Mouse (Mus musculus): ENCODE results near the gene Slc37a4. TPM values are rescaled to one million over a fixed set of nuclear protein-coding genes. Genes with fewer than 3 reads are reported as not detected.

Gene Slc37a4
- polyA plus RNA-seq, 1 experiment from 2014 or later = 37.8 TPM

- Histone ChIP-seq H3K4me3 (ENCODE audit: low read length) (no peak overlapping the region), H3K9me3 (ENCODE audit: control insufficient read depth, low read length) (no peaks in the 10 kb centered on the region), H3K36me3 (ENCODE audit: control insufficient read depth, insufficient read depth, low read length) (peaks cover 95% of the 10 kb centered on the region), H3K27ac (ENCODE audit: low read depth, low read length) (no peak overlapping the region), H3K27me3 (ENCODE audit: control insufficient read depth, insufficient read depth, low read length) (no peaks in the 10 kb centered on the region), H3K4me1 (ENCODE audit: control insufficient read depth, insufficient read depth, low read length) (no peaks in the 10 kb centered on the region), H3K9ac (ENCODE audit: low read depth, low read length) (no peak overlapping the region), H3K4me2 (replicated peaks; ENCODE audit: low read depth, low read length) (no peak overlapping the region)
- WGBS = 87% methylated on average over 3 of the region's 3 CpGs
- ATAC-seq (ENCODE audit: low FRiP score, low TSS enrichment) = no peak
These were observed 9.4 kb upstream of the Slc37a4 start for GRCm38 (mm10) chr9:44387221-44387620.

GRCm38 (mm10) chr9:44389273-44389672, 7.4 kb upstream of the Slc37a4 start:
- H3K9ac ChIP-seq (ENCODE audit: low read depth, low read length) = no peak overlapping the region
- H3K9me3 ChIP-seq (ENCODE audit: control insufficient read depth, low read length) = no peaks in the 10 kb centered on the region
- 63% methylated on average over 8 of the region's 8 CpGs for WGBS
- no peak overlapping the region for H3K4me3 ChIP-seq (ENCODE audit: low read length)
- no peak overlapping the region for H3K27ac ChIP-seq (ENCODE audit: low read depth, low read length)
- peaks cover 78% of the 10 kb centered on the region for H3K36me3 ChIP-seq (ENCODE audit: control insufficient read depth, insufficient read depth, low read length)
- no peaks in the 10 kb centered on the region for H3K27me3 ChIP-seq (ENCODE audit: control insufficient read depth, insufficient read depth, low read length)
- H3K4me2 ChIP-seq (replicated peaks; ENCODE audit: low read depth, low read length) = no peak overlapping the region
- no peak for ATAC-seq (ENCODE audit: low FRiP score, low TSS enrichment)
- no peaks in the 10 kb centered on the region for H3K4me1 ChIP-seq (ENCODE audit: control insufficient read depth, insufficient read depth, low read length)

GRCm38 (mm10) chr9:44391466-44391865, 5.2 kb upstream of the Slc37a4 start:
- WGBS = 46% methylated on average over 4 of the region's 4 CpGs
- peak; percentile 43; the same call in 1 of the 2 replicates for ATAC-seq (ENCODE audit: low FRiP score, low TSS enrichment)
- no peaks in the 10 kb centered on the region for H3K9me3 ChIP-seq (ENCODE audit: control insufficient read depth, low read length)

GRCm38 (mm10) chr9:44398087-44398486, 1.4 kb downstream of the Slc37a4 start:
- WGBS = 8% methylated on average over 4 of the region's 4 CpGs
- Histone ChIP-seq H3K9me3 (ENCODE audit: control insufficient read depth, low read length) (no peaks in the 10 kb centered on the region), H3K27me3 (ENCODE audit: control insufficient read depth, insufficient read depth, low read length) (no peaks in the 10 kb centered on the region), H3K4me1 (ENCODE audit: control insufficient read depth, insufficient read depth, low read length) (peaks cover 11% of the 10 kb centered on the region), H3K27ac (ENCODE audit: low read depth, low read length) (peak overlapping the region; percentile 89; the same call in 1 of the 2 replicates), H3K36me3 (ENCODE audit: control insufficient read depth, insufficient read depth, low read length) (peaks cover 28% of the 10 kb centered on the region), H3K4me3 (ENCODE audit: low read length) (peak overlapping the region; percentile 68), H3K4me2 (replicated peaks; ENCODE audit: low read depth, low read length) (peak overlapping the region; percentile 96), H3K9ac (ENCODE audit: low read depth, low read length) (peak overlapping the region; percentile 76; the same call in 1 of the 2 replicates)
- peak; percentile 5; the same call in 1 of the 2 replicates for ATAC-seq (ENCODE audit: low FRiP score, low TSS enrichment)

More at GRCm38 (mm10) chr9:44391466-44391865, 5.2 kb upstream of the Slc37a4 start:
- no peaks in the 10 kb centered on the region; the same call in 1 of the 2 replicates for H3K4me1 ChIP-seq (ENCODE audit: control insufficient read depth, insufficient read depth, low read length)
- H3K36me3 ChIP-seq (ENCODE audit: control insufficient read depth, insufficient read depth, low read length) = peaks cover 56% of the 10 kb centered on the region
- no peak overlapping the region for H3K4me2 ChIP-seq (replicated peaks; ENCODE audit: low read depth, low read length)
- no peaks in the 10 kb centered on the region for H3K27me3 ChIP-seq (ENCODE audit: control insufficient read depth, insufficient read depth, low read length)
- no peak overlapping the region for H3K4me3 ChIP-seq (ENCODE audit: low read length)
- H3K27ac ChIP-seq (ENCODE audit: low read depth, low read length) = no peak overlapping the region
- H3K9ac ChIP-seq (ENCODE audit: low read depth, low read length) = no peak overlapping the region

GRCm38 (mm10) chr9:44398551-44398950, 1.9 kb downstream of the Slc37a4 start:
- Histone ChIP-seq H3K4me3 (ENCODE audit: low read length) (peak overlapping the region; percentile 68), H3K9me3 (ENCODE audit: control insufficient read depth, low read length) (no peaks in the 10 kb centered on the region), H3K4me2 (replicated peaks; ENCODE audit: low read depth, low read length) (peak overlapping the region; percentile 96), H3K9ac (ENCODE audit: low read depth, low read length) (peak overlapping the region; percentile 76; the same call in 1 of the 2 replicates), H3K27me3 (ENCODE audit: control insufficient read depth, insufficient read depth, low read length) (no peaks in the 10 kb centered on the region), H3K36me3 (ENCODE audit: control insufficient read depth, insufficient read depth, low read length) (peaks cover 33% of the 10 kb centered on the region), H3K4me1 (ENCODE audit: control insufficient read depth, insufficient read depth, low read length) (peaks cover 11% of the 10 kb centered on the region), H3K27ac (ENCODE audit: low read depth, low read length) (peak overlapping the region; percentile 89; the same call in 1 of the 2 replicates)
- WGBS = 73% methylated on average over 9 of the region's 9 CpGs
- no peak for ATAC-seq (ENCODE audit: low FRiP score, low TSS enrichment)

- ATAC-seq (ENCODE audit: low FRiP score, low TSS enrichment) = no peak
- Histone ChIP-seq H3K27me3 (ENCODE audit: control insufficient read depth, insufficient read depth, low read length) (no peaks in the 10 kb centered on the region), H3K4me1 (ENCODE audit: control insufficient read depth, insufficient read depth, low read length) (peaks cover 11% of the 10 kb centered on the region), H3K9ac (ENCODE audit: low read depth, low read length) (0 out of 2 replicates have a peak overlapping the region, but pooled peaks have one; percentile 76), H3K4me2 (replicated peaks; ENCODE audit: low read depth, low read length) (peak overlapping the region; percentile 96), H3K36me3 (ENCODE audit: control insufficient read depth, insufficient read depth, low read length) (peaks cover 40% of the 10 kb centered on the region), H3K4me3 (ENCODE audit: low read length) (peak overlapping the region; percentile 68), H3K9me3 (ENCODE audit: control insufficient read depth, low read length) (no peaks in the 10 kb centered on the region), H3K27ac (ENCODE audit: low read depth, low read length) (no peak overlapping the region)
- WGBS = 71% methylated on average over 13 of the region's 13 CpGs
These were observed 2.6 kb downstream of the Slc37a4 start for GRCm38 (mm10) chr9:44399114-44399794.

- no peak for ATAC-seq (ENCODE audit: low FRiP score, low TSS enrichment)
- Histone ChIP-seq H3K9ac (ENCODE audit: low read depth, low read length) (no peak overlapping the region), H3K36me3 (ENCODE audit: control insufficient read depth, insufficient read depth, low read length) (peaks cover 45% of the 10 kb centered on the region)
These were observed 3.1 kb downstream of the Slc37a4 start for GRCm38 (mm10) chr9:44399795-44400114.

GRCm38 (mm10) chr9:44401081-44401480, 4.4 kb downstream of the Slc37a4 start:
- no peaks in the 10 kb centered on the region for H3K9me3 ChIP-seq (ENCODE audit: control insufficient read depth, low read length)
- no peak overlapping the region for H3K4me2 ChIP-seq (replicated peaks; ENCODE audit: low read depth, low read length)
- H3K27ac ChIP-seq (ENCODE audit: low read depth, low read length) = no peak overlapping the region
- H3K9ac ChIP-seq (ENCODE audit: low read depth, low read length) = no peak overlapping the region
- no peak overlapping the region for H3K4me3 ChIP-seq (ENCODE audit: low read length)
- ATAC-seq (ENCODE audit: low FRiP score, low TSS enrichment) = no peak
- H3K4me1 ChIP-seq (ENCODE audit: control insufficient read depth, insufficient read depth, low read length) = peaks cover 11% of the 10 kb centered on the region
- WGBS = 82% methylated on average over 4 of the region's 4 CpGs
- H3K27me3 ChIP-seq (ENCODE audit: control insufficient read depth, insufficient read depth, low read length) = no peaks in the 10 kb centered on the region
- H3K36me3 ChIP-seq (ENCODE audit: control insufficient read depth, insufficient read depth, low read length) = peaks cover 54% of the 10 kb centered on the region

More at GRCm38 (mm10) chr9:44399795-44400114, 3.1 kb downstream of the Slc37a4 start:
- 87% methylated on average over 6 of the region's 6 CpGs for whole genome bisulfite sequencing
- no peak overlapping the region for H3K4me3 ChIP-seq (ENCODE audit: low read length)
- H3K4me2 ChIP-seq (replicated peaks; ENCODE audit: low read depth, low read length) = no peak overlapping the region
- no peaks in the 10 kb centered on the region for H3K27me3 ChIP-seq (ENCODE audit: control insufficient read depth, insufficient read depth, low read length)
- H3K9me3 ChIP-seq (ENCODE audit: control insufficient read depth, low read length) = no peaks in the 10 kb centered on the region
- H3K4me1 ChIP-seq (ENCODE audit: control insufficient read depth, insufficient read depth, low read length) = peaks cover 11% of the 10 kb centered on the region
- no peak overlapping the region for H3K27ac ChIP-seq (ENCODE audit: low read depth, low read length)

GRCm38 (mm10) chr9:44405011-44405410, 8.4 kb downstream of the Slc37a4 start:
- no peak overlapping the region for H3K4me3 ChIP-seq (ENCODE audit: low read length)
- no peak overlapping the region for H3K9ac ChIP-seq (ENCODE audit: low read depth, low read length)
- H3K4me1 ChIP-seq (ENCODE audit: control insufficient read depth, insufficient read depth, low read length) = no peaks in the 10 kb centered on the region
- 71% methylated on average over 3 of the region's 3 CpGs for WGBS
- H3K9me3 ChIP-seq (ENCODE audit: control insufficient read depth, low read length) = no peaks in the 10 kb centered on the region
- H3K27ac ChIP-seq (ENCODE audit: low read depth, low read length) = no peak overlapping the region
- H3K36me3 ChIP-seq (ENCODE audit: control insufficient read depth, insufficient read depth, low read length) = peaks cover 69% of the 10 kb centered on the region
- ATAC-seq (ENCODE audit: low FRiP score, low TSS enrichment) = no peak
- H3K4me2 ChIP-seq (replicated peaks; ENCODE audit: low read depth, low read length) = no peak overlapping the region
- H3K27me3 ChIP-seq (ENCODE audit: control insufficient read depth, insufficient read depth, low read length) = no peaks in the 10 kb centered on the region
